Mouse (Mus musculus) right cerebral cortex, postnatal 25 days (tissue): ENCODE data around the gene Gm32802.
"Not testable (repeated sequence)": the region's sequence is repeated elsewhere in the genome, so short reads cannot be mapped to it uniquely, and the experiment has no call there.

Experiments used
- DNase-seq: peaks from one replicate; pipeline ENCODE4 v3.0.0; 2022

Gene Gm32802

DNA sequence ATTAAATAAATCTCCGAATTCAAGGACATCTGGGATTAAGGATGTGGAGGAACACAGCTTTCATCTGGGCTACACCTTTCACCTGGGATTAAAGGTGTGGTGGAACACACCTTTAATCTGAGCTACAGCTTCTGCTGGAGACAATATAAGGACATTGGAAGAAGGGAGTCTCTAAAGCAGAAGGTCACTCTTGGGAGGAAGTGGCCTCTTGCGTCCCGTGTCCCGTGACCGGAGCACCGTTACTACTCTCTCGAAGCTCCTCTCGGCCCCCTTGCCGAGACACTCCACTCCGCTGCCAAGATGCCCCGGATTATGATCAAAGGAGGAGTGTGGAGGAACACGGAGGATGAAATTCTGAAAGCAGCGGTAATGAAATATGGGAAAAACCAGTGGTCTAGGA, at the start of gene Gm32802:
TSS of gene Gm32802 (plus strand) at position 301 of the 400 bp plus-strand sequence.
- not testable (repeated sequence) for DNase-seq

DNA sequence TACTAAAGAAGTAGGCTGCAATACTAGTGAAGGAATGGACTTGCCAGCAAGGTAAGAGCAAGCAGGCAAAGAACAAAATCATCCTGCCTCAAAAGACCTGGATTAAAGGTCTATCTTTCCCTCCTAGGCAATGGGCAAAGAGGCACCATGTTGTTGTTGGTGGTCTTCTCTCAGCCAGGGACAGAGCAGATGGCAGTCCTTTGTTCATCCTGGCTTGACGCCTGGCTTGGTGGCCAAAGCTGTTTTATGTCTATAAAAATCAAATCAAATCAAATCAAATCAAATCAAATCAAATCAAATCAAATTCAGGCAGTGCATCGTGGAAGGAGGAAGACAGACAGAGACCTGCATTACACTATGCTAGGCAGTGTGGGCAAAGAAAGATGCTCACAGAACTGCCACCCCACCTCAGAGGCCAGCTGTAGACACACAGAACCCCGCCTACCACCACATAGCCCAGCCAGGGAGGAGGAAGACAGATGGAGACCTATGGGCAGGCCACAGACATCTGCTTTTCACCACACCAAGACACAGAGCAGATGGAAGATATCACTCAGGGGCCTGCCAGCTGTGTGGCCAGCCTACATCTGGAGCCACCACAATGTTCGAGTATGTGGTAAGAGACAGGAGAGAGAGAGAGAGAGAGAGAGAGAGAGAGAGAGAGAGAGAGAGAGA, 42.6 kb upstream of the Gm32802 start:
- DNase-seq, result not testable (repeated sequence)

DNA sequence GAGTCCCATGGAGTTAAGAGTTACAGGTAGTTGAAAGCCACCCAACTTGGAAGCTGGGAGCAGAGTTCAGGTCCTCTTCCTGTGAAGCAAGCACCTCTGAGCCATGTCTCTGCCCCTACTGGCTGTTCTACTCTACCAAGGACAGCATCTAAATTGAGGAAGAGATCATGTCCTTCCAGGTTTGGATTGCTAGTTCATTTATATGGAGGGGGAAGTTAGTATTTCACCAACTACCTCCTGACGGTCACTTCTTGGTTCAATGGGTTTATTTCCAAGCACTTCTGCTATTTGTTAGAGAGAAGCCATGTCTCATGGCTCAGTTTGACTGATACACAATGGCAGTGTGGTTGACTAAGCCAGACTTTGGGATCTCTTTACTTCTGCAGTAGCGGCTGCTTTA, 30.9 kb upstream of the Gm32802 start:
- DNase-seq, result not testable (repeated sequence)

DNA sequence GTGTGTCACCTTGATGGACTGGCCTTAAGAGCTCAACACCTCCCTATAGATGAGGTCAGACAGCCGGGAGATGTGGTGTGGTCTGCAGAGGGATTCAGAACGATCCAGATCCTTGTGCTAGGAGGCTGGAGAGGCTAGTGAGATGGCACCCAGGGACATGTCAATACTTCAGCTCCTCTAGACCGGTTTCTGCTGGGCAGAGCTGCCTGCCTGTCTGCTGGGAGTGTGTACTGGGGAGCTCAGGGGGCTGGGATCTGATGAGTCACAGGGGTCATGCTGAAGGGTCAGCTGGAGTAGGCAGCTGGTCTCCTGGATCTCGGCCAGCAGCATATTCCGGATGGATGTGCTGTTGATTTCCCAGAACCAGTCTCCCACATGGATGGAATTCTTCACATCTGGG, 25.9 kb upstream of the Gm32802 start:
- DNase-seq, result not testable (repeated sequence)

DNA sequence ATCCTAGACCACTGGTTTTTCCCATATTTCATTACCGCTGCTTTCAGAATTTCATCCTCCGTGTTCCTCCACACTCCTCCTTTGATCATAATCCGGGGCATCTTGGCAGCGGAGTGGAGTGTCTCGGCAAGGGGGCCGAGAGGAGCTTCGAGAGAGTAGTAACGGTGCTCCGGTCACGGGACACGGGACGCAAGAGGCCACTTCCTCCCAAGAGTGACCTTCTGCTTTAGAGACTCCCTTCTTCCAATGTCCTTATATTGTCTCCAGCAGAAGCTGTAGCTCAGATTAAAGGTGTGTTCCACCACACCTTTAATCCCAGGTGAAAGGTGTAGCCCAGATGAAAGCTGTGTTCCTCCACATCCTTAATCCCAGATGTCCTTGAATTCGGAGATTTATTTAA, 17.8 kb upstream of the Gm32802 start, which contains the start of gene Gm32717:
TSS of gene Gm32717 (minus strand) at position 101 of the 400 bp plus-strand sequence.
- DNase-seq, result not testable (repeated sequence)

DNA sequence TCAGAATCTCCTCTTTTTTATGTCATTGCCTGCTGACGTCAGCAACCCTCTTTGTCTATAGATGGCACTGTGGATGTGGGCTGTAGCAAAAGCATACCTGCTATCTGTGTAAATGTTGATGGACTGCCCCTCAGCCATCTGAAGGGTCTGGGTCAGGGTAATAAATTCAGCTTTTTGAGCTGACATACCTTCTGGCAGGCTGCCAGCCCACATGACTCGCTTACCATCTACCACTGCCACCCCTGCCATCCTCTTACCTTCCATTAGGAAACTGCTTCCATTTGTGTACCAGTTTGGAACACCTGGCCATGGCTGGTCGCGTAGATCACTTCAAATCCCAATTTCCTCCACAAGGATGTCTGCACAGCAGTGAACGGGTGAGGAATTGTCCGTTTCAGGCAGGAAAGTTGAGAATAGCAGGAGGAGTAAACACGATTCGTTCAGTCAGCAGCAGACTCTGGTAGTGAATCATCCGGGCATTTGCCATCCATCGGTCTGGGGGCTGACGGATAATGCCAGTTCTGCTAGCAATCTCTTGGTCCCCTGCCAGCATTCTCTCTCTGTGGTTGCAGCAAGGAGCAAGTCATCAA, 9.4 kb upstream of the Gm32802 start:
- DNase-seq, result peak; percentile 15

DNA sequence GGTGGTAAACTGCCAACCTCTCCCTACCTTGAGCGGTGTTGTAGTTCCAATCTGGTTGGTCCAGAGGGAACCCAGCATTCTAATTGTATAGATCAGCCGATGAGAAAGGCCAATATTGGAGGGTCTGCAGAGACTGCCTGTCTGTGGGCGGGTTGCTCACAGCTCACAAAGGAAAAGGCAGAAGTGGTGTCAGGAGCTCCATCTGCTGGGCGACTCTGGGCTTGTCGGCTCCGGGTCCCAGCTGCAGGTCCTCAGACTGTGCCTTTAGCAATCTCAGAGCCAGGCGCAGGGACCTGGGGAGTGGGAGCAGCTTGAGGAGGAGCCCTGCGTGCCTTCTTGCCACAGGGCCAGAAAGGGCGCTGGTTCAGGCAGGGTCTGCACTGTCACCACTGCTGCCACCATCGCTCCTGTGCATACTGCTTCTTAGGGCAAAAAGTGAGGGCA, 7.6 kb upstream of the Gm32802 start:
- DNase-seq, result peak; percentile 27

DNA sequence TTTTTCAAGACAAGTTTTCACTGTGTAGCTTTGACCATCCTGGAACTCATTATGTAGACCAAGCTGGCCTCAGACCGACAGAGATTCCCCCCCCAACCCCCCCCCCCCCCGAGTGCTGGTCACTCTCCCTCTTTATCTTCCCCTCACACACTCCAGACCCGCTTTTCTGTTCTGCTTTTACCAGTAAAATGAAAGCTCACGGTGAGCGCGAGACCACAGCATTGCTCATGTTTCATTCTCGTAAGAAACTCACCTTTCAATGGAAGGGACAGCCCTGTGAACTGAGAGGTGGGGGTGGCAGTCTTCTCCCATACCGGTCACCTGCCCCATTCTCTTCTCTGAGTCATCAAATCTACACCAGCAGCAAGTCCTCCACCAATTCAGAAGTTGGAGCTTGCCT, 10.3 kb downstream of the Gm32802 start:
- DNase-seq, result not testable (repeated sequence)

DNA sequence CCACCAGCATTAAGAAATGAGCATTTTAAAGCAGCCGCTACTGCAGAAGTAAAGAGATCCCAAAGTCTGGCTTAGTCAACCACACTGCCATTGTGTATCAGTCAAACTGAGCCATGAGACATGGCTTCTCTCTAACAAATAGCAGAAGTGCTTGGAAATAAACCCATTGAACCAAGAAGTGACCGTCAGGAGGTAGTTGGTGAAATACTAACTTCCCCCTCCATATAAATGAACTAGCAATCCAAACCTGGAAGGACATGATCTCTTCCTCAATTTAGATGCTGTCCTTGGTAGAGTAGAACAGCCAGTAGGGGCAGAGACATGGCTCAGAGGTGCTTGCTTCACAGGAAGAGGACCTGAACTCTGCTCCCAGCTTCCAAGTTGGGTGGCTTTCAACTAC, 12.9 kb downstream of the Gm32802 start:
- DNase-seq, result not testable (repeated sequence)

DNA sequence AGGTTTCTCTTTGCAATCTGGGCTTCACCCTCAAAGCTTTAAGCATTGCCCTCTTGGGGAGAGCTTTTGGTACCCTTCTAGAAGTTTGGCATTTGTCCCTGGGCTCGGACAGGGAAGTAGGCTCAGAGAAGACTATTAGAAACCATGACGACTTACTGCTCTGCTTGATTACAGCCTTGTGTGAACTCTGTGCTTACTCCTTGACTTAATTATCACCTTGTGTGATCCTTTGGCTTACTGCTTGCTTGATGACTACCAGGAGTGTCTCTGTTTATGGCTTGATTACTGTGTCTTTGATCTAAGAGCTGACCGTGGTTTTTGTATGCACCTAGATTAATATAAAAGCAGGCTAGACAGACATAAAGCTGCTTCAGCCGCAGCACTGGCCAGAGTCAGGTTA, 19.6 kb downstream of the Gm32802 start:
- not testable (repeated sequence) for DNase-seq

DNA sequence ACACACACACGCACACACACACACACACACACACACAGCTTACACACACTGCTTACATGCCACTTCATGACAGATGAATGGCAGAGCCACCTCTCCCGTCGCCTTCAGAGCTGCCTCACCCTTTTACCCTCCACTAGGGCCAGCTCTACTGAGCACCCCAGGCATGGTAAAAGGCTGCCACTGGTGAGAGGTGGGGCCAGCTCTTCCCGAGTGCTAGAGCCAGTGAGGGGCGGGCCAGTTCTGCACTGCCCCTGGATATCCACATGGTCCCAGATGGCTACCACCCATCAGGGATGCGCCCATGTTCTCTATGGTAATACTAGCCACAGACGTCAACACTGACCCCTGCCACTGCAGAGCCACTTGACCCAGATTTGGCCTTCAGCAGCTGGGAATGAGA, 24.1 kb downstream of the Gm32802 start:
- DNase-seq, result not testable (repeated sequence)

DNA sequence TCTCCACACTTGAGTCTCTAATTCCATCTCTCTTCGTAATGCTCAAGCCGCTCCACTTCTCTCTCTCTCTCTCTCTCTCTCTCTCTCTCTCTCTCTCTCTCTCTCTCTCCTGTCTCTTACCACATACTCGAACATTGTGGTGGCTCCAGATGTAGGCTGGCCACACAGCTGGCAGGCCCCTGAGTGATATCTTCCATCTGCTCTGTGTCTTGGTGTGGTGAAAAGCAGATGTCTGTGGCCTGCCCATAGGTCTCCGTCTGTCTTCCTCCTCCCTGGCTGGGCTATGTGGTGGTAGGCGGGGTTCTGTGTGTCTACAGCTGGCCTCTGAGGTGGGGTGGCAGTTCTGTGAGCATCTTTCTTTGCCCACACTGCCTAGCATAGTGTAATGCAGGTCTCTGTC, 24.5 kb downstream of the Gm32802 start:
- not testable (repeated sequence) for DNase-seq

DNA sequence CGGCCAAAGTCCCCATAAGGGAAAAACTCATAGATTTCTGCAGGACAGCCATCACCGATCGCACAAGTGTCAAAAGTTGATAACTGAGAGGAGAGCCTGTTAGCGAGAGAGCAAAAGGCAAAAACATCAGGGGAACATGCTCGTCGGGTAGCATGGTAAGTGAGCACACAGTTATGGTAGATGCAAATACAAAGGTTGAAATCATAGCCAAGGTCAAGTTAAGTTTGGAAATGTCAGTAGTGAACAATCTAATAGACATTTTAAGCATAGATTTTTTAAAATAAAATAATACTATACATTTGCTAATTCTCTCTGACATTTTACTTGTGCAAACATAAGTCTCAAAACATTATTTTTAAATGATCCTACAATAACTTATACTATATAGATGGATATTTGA, 36.5 kb downstream of the Gm32802 start, which contains the start of gene Iltifb:
TSS of gene Iltifb (minus strand) at position 101 of the 400 bp plus-strand sequence.
- DNase-seq, result no peak

DNA sequence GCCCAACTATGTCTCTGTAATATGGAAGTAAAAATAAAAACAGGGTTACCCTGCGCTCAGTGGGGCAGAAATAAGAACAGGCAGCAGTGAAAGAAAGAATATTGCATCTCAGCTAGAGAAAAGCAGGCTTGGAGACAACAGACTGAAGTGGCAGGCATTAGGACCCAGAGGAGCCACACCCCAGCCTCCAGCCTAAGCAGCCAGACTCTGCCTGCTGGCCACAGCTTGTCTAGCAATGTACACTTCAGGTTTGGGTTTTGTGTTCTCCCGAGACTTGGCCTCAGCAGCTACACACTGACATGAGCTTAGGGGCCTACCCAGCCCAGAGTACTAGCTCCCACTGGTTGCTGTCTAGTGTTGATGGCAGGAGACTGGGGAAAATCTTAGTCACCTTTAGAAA, 43.6 kb downstream of the Gm32802 start:
- not testable (repeated sequence) for DNase-seq
